Comparison of ENCODE assay signal across 11 mouse cellular contexts in the genomic region with DNA sequence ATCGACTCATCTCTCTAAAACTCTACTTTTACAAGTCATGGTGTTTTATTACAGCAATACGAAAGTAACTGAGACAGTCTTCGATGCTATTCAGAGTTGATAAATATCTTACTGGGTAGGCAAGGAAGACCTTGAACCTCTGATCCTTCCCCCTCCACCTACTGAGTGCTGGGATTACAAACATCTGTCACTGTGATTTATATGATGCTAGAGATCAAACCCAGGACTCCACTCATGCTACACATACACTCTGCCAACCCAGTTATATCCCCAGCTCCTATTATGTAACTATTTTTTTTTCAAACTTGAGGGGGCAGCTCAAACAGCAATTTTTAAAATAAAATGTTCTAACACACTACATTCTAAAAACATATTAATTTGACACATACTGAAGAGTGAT.
"Had no signal": no experiment of that assay in that cellular context is flagged by ENCODE, and none has a peak within 500 bp of the region (broad histone marks: within the 10 kb centered on the region; RNA-seq: fewer than 3 reads in every experiment).

No protein-coding gene starts in this region.

- H3K4me3 ChIP-seq: limb, embryonic 12.5 days; midbrain, embryonic 10.5 days; neural tube, embryonic 13.5 days had no signal

- H3K4me1 ChIP-seq: neural tube, embryonic 13.5 days had no signal

- H3K4me2 ChIP-seq: limb, embryonic 12.5 days; neural tube, embryonic 13.5 days had no signal

- H3K36me3 ChIP-seq: limb, embryonic 12.5 days; midbrain, embryonic 10.5 days; neural tube, embryonic 13.5 days had no signal

- H3K27ac ChIP-seq: limb, embryonic 12.5 days; liver, embryonic 14.5 days; midbrain, embryonic 10.5 days; neural tube, embryonic 13.5 days had no signal

- DNase-seq: kidney, adult 11 months; kidney, postnatal 36 days; lung, adult 2 months; lung, postnatal 36 days; midbrain, embryonic 14.5 days; right cerebral cortex, postnatal 14 days; thymus, postnatal 36 days had no signal

- H3K9ac ChIP-seq: limb, embryonic 12.5 days; liver, embryonic 14.5 days; neural tube, embryonic 13.5 days had no signal

- H3K27me3 ChIP-seq: limb, embryonic 12.5 days; neural tube, embryonic 13.5 days had no signal

- H3K9me3 ChIP-seq: limb, embryonic 12.5 days; midbrain, embryonic 10.5 days; neural tube, embryonic 13.5 days had no signal
